Mouse (Mus musculus): ENCODE results near the gene Plek2.

GRCm38 (mm10) chr12:78927287-78927686 lies 20.5 kb upstream of the Plek2 start:
- TF ChIP-seq CTCF (IDR thresholded peaks at IDR 0.05; ENCODE audit: control insufficient read depth, insufficient read depth, low read length) (no peak), POLR2A (IDR thresholded peaks at IDR 0.05; ENCODE audit: borderline replicate concordance, control insufficient read depth, low read depth, low read length) (no peak)

All from bone marrow, adult 2 months (tissue).